Mouse (Mus musculus): ENCODE data around the gene Zfand3. TPM values are rescaled to one million over a fixed set of nuclear protein-coding genes. Genes with fewer than 3 reads are reported as not detected.

Gene Zfand3
- total and polyA plus RNA-seq, 2 experiments from 2014 or later, result 48.7 to 91.5 TPM

GRCm38 (mm10) chr17:30058594-30058993 lies 54.1 kb downstream of the Zfand3 start:
- no peak for ATAC-seq
- Histone ChIP-seq H3K4me3 (ENCODE audit: low read depth, low read length) (no peak overlapping the region), H3K36me3 (ENCODE audit: insufficient read depth) (no peaks in the 10 kb centered on the region), H3K4me2 (ENCODE audit: low read depth) (no peak overlapping the region), H3K27ac (ENCODE audit: low read depth, low read length) (no peak overlapping the region), H3K27me3 (ENCODE audit: insufficient read depth, low read length) (no peaks in the 10 kb centered on the region), H3K9me3 (ENCODE audit: low read length) (no peaks in the 10 kb centered on the region), H3K4me1 (ENCODE audit: insufficient read depth) (no peaks in the 10 kb centered on the region), H3K9ac (no peak overlapping the region)
- TF ChIP-seq CTCF (IDR thresholded peaks at IDR 0.05; ENCODE audit: low read depth), result no peak
- WGBS, result 40% methylated on average over 3 of the region's 3 CpGs
- DNase-seq, result no peak

- WGBS, result 79% methylated on average over 5 of the region's 5 CpGs
- Histone ChIP-seq H3K27ac (ENCODE audit: low read depth, low read length) (no peak overlapping the region), H3K4me1 (ENCODE audit: insufficient read depth) (no peaks in the 10 kb centered on the region), H3K9ac (no peak overlapping the region), H3K4me2 (ENCODE audit: low read depth) (no peak overlapping the region), H3K4me3 (ENCODE audit: low read depth, low read length) (no peak overlapping the region), H3K9me3 (ENCODE audit: low read length) (no peaks in the 10 kb centered on the region), H3K36me3 (ENCODE audit: insufficient read depth) (no peaks in the 10 kb centered on the region), H3K27me3 (ENCODE audit: insufficient read depth, low read length) (no peaks in the 10 kb centered on the region)
- no peak for DNase-seq
- ATAC-seq, result no peak
- no peak for TF ChIP-seq CTCF (IDR thresholded peaks at IDR 0.05; ENCODE audit: low read depth)
Observed at GRCm38 (mm10) chr17:30059066-30059465, 54.5 kb downstream of the Zfand3 start.

- H3K36me3 ChIP-seq (ENCODE audit: insufficient read depth), result no peaks in the 10 kb centered on the region
- no peak for TF ChIP-seq CTCF (IDR thresholded peaks at IDR 0.05; ENCODE audit: low read depth)
- no peak for DNase-seq
- no peaks in the 10 kb centered on the region for H3K27me3 ChIP-seq (ENCODE audit: insufficient read depth, low read length)
- 90% methylated on average over 8 of the region's 8 CpGs for WGBS
- no peak overlapping the region for H3K4me3 ChIP-seq (ENCODE audit: low read depth, low read length)
- H3K27ac ChIP-seq (ENCODE audit: low read depth, low read length), result no peak overlapping the region
- no peak for ATAC-seq
- H3K9ac ChIP-seq, result no peak overlapping the region
- H3K4me2 ChIP-seq (ENCODE audit: low read depth), result no peak overlapping the region
- no peaks in the 10 kb centered on the region for H3K9me3 ChIP-seq (ENCODE audit: low read length)
- H3K4me1 ChIP-seq (ENCODE audit: insufficient read depth), result no peaks in the 10 kb centered on the region
Observed at GRCm38 (mm10) chr17:30061100-30061837, 56.7 kb downstream of the Zfand3 start.

- H3K4me1 ChIP-seq (ENCODE audit: insufficient read depth), result no peaks in the 10 kb centered on the region
- no peak overlapping the region for H3K27ac ChIP-seq (ENCODE audit: low read depth, low read length)
- no peak overlapping the region for H3K4me3 ChIP-seq (ENCODE audit: low read depth, low read length)
- no peak for TF ChIP-seq CTCF (IDR thresholded peaks at IDR 0.05; ENCODE audit: low read depth)
- H3K27me3 ChIP-seq (ENCODE audit: insufficient read depth, low read length), result no peaks in the 10 kb centered on the region
- ATAC-seq, result no peak
- WGBS, result 16% methylated on average over 3 of the region's 3 CpGs
- H3K36me3 ChIP-seq (ENCODE audit: insufficient read depth), result no peaks in the 10 kb centered on the region; the same call in 1 of the 2 replicates
- no peak for DNase-seq
- H3K4me2 ChIP-seq (ENCODE audit: low read depth), result no peak overlapping the region
- no peak overlapping the region for H3K9ac ChIP-seq
- no peaks in the 10 kb centered on the region for H3K9me3 ChIP-seq (ENCODE audit: low read length)
Observed at GRCm38 (mm10) chr17:30063849-30064248, 59.3 kb downstream of the Zfand3 start.

GRCm38 (mm10) chr17:30064746-30065145 lies 60.2 kb downstream of the Zfand3 start:
- Histone ChIP-seq H3K4me2 (ENCODE audit: low read depth) (no peak overlapping the region), H3K9ac (no peak overlapping the region), H3K9me3 (ENCODE audit: low read length) (no peaks in the 10 kb centered on the region), H3K4me3 (ENCODE audit: low read depth, low read length) (no peak overlapping the region), H3K36me3 (ENCODE audit: insufficient read depth) (no peaks in the 10 kb centered on the region; the same call in 1 of the 2 replicates), H3K27ac (ENCODE audit: low read depth, low read length) (no peak overlapping the region), H3K4me1 (ENCODE audit: insufficient read depth) (no peaks in the 10 kb centered on the region), H3K27me3 (ENCODE audit: insufficient read depth, low read length) (no peaks in the 10 kb centered on the region)
- TF ChIP-seq CTCF (IDR thresholded peaks at IDR 0.05; ENCODE audit: low read depth), result no peak
- 9% methylated on average over 4 of the region's 4 CpGs for WGBS
- DNase-seq, result no peak
- no peak for ATAC-seq

GRCm38 (mm10) chr17:30069776-30070175 lies 65.2 kb downstream of the Zfand3 start:
- 83% methylated on average over 3 of the region's 3 CpGs for WGBS
- no peak for ATAC-seq

GRCm38 (mm10) chr17:30070631-30071030 lies 66.1 kb downstream of the Zfand3 start:
- Histone ChIP-seq H3K4me2 (ENCODE audit: low read depth) (no peak overlapping the region), H3K4me1 (ENCODE audit: insufficient read depth) (no peaks in the 10 kb centered on the region), H3K27ac (ENCODE audit: low read depth, low read length) (no peak overlapping the region), H3K4me3 (ENCODE audit: low read depth, low read length) (no peak overlapping the region), H3K27me3 (ENCODE audit: insufficient read depth, low read length) (no peaks in the 10 kb centered on the region), H3K36me3 (ENCODE audit: insufficient read depth) (no peaks in the 10 kb centered on the region; the same call in 1 of the 2 replicates), H3K9ac (no peak overlapping the region), H3K9me3 (ENCODE audit: low read length) (no peaks in the 10 kb centered on the region)
- DNase-seq (no peak), ATAC-seq (no peak)
- no peak for TF ChIP-seq CTCF (IDR thresholded peaks at IDR 0.05; ENCODE audit: low read depth)
- 81% methylated on average over 5 of the region's 5 CpGs for WGBS

More at GRCm38 (mm10) chr17:30069776-30070175, 65.2 kb downstream of the Zfand3 start:
- Histone ChIP-seq H3K4me2 (ENCODE audit: low read depth) (no peak overlapping the region), H3K4me3 (ENCODE audit: low read depth, low read length) (no peak overlapping the region), H3K9me3 (ENCODE audit: low read length) (no peaks in the 10 kb centered on the region), H3K36me3 (ENCODE audit: insufficient read depth) (no peaks in the 10 kb centered on the region; the same call in 1 of the 2 replicates), H3K27ac (ENCODE audit: low read depth, low read length) (no peak overlapping the region), H3K9ac (no peak overlapping the region), H3K4me1 (ENCODE audit: insufficient read depth) (no peaks in the 10 kb centered on the region), H3K27me3 (ENCODE audit: insufficient read depth, low read length) (no peaks in the 10 kb centered on the region)
- no peak for TF ChIP-seq CTCF (IDR thresholded peaks at IDR 0.05; ENCODE audit: low read depth)
- DNase-seq, result no peak
